Mouse (Mus musculus) neural tube, embryonic 12.5 days (tissue): ENCODE data around the gene Cryba1. TPM values are rescaled to one million over a fixed set of nuclear protein-coding genes. Genes with fewer than 3 reads are reported as not detected.

ENCODE experiments used
- ATAC-seq: fragments of 200-750 bp; cut with Nextera tagmentation; 2 replicates; pipeline ENCODE4 v1.8.0; 2017; ENCODE audit warnings: low read depth, mild to moderate bottlenecking, moderate TSS enrichment, moderate library complexity; ENCODE audit not compliant: low FRiP score
- H3K27ac ChIP-seq: fragments of 300-500 bp; sonication (generic); 2 replicates; pipeline ENCODE4 v1.5.1; 2016
- H3K27me3 ChIP-seq: fragments of 300-500 bp; sonication (generic); replicated peaks from 2 replicates; pipeline ENCODE4 v1.6.1; 2016; ENCODE audit warnings: mild to moderate bottlenecking
- H3K36me3 ChIP-seq: fragments of 300-500 bp; sonication (generic); 2 replicates; pipeline ENCODE4 v1.6.1; 2016; ENCODE audit warnings: mild to moderate bottlenecking
- H3K4me1 ChIP-seq: fragments of 300-500 bp; sonication (generic); 2 replicates; pipeline ENCODE4 v1.6.1; 2016
- H3K4me2 ChIP-seq: fragments of 300-500 bp; sonication (generic); replicated peaks from 2 replicates; pipeline ENCODE4 v1.6.1; 2016; ENCODE audit warnings: mild to moderate bottlenecking
- H3K4me3 ChIP-seq: fragments of 300-500 bp; sonication (generic); 2 replicates; pipeline ENCODE4 v1.5.1; 2016
- H3K9ac ChIP-seq: fragments of 300-500 bp; sonication (generic); 2 replicates; pipeline ENCODE4 v1.6.1; 2016; ENCODE audit warnings: mild to moderate bottlenecking
- H3K9me3 ChIP-seq: fragments of 300-500 bp; sonication (generic); 2 replicates; pipeline ENCODE4 v1.6.1; 2016; ENCODE audit warnings: mild to moderate bottlenecking
- WGBS: fragments of 180-500 bp; shearing (Covaris S2); methylation state at CpG from one replicate; pipeline ENCODE4 v1.1.7; 2016; 5-methylcytosine and 5-hydroxymethylcytosine counted together
- polyA plus RNA-seq: library from polyadenylated mRNA; unstranded; fragments of >200 nt; fragmentation: Nextera tagmentation; extraction: Ambion mirVana; gene quantifications from 2 replicates; pipeline ENCODE4 v1.2.1, GENCODE M21; 2016

The Cryba1 gene
- polyA plus RNA-seq, 1 experiment from 2014 or later, result 14.1 TPM

DNA sequence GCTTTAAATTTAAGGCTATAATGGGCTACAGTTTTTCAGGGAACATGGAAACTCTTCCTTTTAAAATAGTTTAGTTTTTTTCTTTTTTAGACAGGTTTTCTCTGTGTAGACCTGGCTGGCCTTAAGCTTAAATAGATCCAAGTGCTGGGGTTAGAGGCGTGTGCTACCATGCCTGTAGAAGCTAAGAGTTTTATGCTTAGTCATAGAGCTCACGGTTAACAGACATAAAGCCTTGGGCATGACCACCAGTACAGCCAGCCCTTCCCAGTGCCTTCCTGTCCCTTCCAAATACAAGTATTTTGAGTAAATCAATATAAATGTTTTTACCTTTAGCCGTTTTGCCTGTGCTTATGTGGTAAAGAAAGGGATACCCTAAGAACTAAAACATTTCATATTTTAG is 19.2 kb downstream of the Cryba1 start:
- no peak overlapping the region for H3K9ac ChIP-seq
- ATAC-seq, result no peak
- no peak overlapping the region for H3K4me2 ChIP-seq
- H3K9me3 ChIP-seq, result no peaks in the 10 kb centered on the region
- 93% methylated on average over 3 of the region's 3 CpGs for WGBS
- no peaks in the 10 kb centered on the region for H3K27me3 ChIP-seq
- H3K36me3 ChIP-seq, result peaks cover 18% of the 10 kb centered on the region
- no peak overlapping the region for H3K4me3 ChIP-seq
- H3K27ac ChIP-seq, result no peak overlapping the region
- no peaks in the 10 kb centered on the region for H3K4me1 ChIP-seq

GRCm38 (mm10) chr11:77697232-77697631 is 27.9 kb downstream of the Cryba1 start:
- 89% methylated on average over 2 of the region's 2 CpGs for WGBS
- ATAC-seq, result no peak
- Histone ChIP-seq H3K9me3 (no peaks in the 10 kb centered on the region), H3K4me3 (no peak overlapping the region), H3K36me3 (peaks cover 48% of the 10 kb centered on the region), H3K9ac (no peak overlapping the region), H3K27me3 (no peaks in the 10 kb centered on the region), H3K4me1 (no peaks in the 10 kb centered on the region), H3K27ac (no peak overlapping the region), H3K4me2 (no peak overlapping the region)

DNA sequence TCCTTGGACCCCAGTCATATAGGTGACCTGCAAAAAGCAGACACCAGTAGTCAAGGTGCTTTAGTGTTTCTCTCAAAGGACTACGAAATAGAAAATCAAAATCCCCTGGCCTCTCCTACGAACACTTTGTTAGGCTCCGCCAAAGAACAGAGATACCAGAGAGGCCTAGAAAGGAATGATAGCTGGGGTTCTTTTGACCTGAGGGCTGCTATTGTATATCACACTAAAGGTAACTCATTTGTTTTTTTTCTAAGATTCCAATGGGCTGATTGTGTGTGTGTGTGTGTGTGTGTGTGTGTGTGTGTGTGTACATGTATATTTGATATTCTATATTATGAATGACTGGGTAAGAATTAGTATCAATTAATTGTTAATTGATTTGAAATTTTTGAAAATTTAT is 32.1 kb downstream of the Cryba1 start:
- no peak for ATAC-seq

GRCm38 (mm10) chr11:77687541-77688131 is 37.4 kb downstream of the Cryba1 start:
- Histone ChIP-seq H3K4me3 (peak overlapping the region; percentile 99), H3K9ac (peak overlapping the region; percentile 97), H3K4me2 (peak overlapping the region; percentile 59), H3K36me3 (peaks cover 20% of the 10 kb centered on the region), H3K9me3 (no peaks in the 10 kb centered on the region), H3K4me1 (peaks cover 6% of the 10 kb centered on the region), H3K27me3 (no peaks in the 10 kb centered on the region), H3K27ac (peak overlapping the region; percentile 85)
- no peak for ATAC-seq
- 1% methylated on average over 27 of the region's 40 CpGs for WGBS

More for the DNA sequence above, 32.1 kb downstream of the Cryba1 start:
- Histone ChIP-seq H3K9ac (no peak overlapping the region), H3K27ac (no peak overlapping the region), H3K4me1 (peaks cover 6% of the 10 kb centered on the region), H3K9me3 (no peaks in the 10 kb centered on the region), H3K27me3 (no peaks in the 10 kb centered on the region), H3K4me2 (no peak overlapping the region), H3K4me3 (no peak overlapping the region), H3K36me3 (peaks cover 51% of the 10 kb centered on the region)
- WGBS, result 96% methylated on average over 3 of the region's 3 CpGs

- under 1% methylated on average over 74 of the region's 76 CpGs for WGBS
- Histone ChIP-seq H3K9ac (peak overlapping the region; percentile 97), H3K4me1 (peaks cover 6% of the 10 kb centered on the region), H3K27me3 (no peaks in the 10 kb centered on the region), H3K9me3 (no peaks in the 10 kb centered on the region), H3K27ac (peak overlapping the region; percentile 85), H3K4me3 (peak overlapping the region; percentile 99), H3K4me2 (peak overlapping the region; percentile 59), H3K36me3 (peaks cover 13% of the 10 kb centered on the region)
- peak; percentile 34; the same call in 1 of the 2 replicates for ATAC-seq
These were observed 38.1 kb downstream of the Cryba1 start for GRCm38 (mm10) chr11:77686841-77687540.

- ATAC-seq, result peak; percentile 63
- Histone ChIP-seq H3K9ac (peak overlapping the region; percentile 97), H3K4me3 (peak overlapping the region; percentile 99), H3K36me3 (peaks cover 7% of the 10 kb centered on the region), H3K4me2 (peak overlapping the region; percentile 59), H3K9me3 (no peaks in the 10 kb centered on the region), H3K4me1 (peaks cover 6% of the 10 kb centered on the region), H3K27me3 (no peaks in the 10 kb centered on the region), H3K27ac (peak overlapping the region; percentile 85)
- under 1% methylated on average over 30 of the region's 30 CpGs for WGBS
These were observed 38.7 kb downstream of the Cryba1 start for GRCm38 (mm10) chr11:77686346-77686840.

DNA sequence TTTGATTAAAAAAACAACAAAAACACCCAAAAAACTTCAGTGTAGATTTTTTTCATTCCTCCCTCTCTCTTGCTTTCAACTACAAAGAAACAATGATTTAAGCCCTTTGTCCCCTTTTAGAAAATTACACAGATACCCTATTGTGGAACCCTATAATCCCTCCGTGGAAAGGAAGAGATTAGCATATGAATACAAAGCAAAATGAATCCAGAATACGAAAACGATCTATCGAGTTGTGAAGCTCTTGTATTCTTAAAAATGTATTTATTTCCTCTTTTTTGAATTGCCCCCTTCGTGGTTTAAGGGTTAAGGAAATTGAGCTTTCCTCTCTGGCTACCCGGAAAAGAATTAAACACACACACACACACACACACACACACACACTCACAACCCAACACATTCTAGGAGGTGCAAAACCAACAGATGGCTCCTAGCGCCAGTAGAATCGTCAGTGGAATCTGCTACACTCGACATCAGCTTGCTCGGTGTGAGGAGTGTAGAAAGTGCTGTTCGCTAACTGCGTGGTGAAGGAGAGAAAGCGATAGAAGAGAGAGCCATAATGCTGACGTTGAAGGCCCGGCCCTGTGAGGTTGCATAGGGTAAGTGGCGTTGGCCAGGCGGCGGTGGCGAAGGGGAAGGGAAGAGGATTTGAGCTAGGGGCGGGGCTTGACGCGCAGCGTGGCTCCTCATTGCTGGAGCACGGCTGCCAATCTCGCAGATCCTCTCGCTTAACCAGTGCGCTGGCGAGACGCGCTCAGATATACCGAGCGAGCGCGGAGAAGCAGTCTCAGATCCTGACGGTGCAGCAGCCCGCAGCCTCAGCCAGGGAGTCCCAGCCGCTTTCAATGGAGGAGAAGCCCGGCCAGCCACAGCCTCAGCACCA is 39.5 kb downstream of the Cryba1 start, which contains the start of gene Nufip2:
Gene Nufip2 (plus strand): TSS at position 773 of the 883 bp plus-strand sequence.
- Histone ChIP-seq H3K4me1 (peaks cover 6% of the 10 kb centered on the region), H3K9ac (peak within 1 kb of the TSS; percentile 97), H3K9me3 (no peaks in the 10 kb centered on the region), H3K4me3 (peak within 1 kb of the TSS; percentile 99), H3K4me2 (peak within 1 kb of the TSS; percentile 59), H3K27ac (peak within 1 kb of the TSS; percentile 85), H3K36me3 (peaks cover 1% of the 10 kb centered on the region; the same call in 1 of the 2 replicates), H3K27me3 (no peaks in the 10 kb centered on the region)
- peak; percentile 96 for ATAC-seq
- under 1% methylated on average over 38 of the region's 38 CpGs for WGBS

DNA sequence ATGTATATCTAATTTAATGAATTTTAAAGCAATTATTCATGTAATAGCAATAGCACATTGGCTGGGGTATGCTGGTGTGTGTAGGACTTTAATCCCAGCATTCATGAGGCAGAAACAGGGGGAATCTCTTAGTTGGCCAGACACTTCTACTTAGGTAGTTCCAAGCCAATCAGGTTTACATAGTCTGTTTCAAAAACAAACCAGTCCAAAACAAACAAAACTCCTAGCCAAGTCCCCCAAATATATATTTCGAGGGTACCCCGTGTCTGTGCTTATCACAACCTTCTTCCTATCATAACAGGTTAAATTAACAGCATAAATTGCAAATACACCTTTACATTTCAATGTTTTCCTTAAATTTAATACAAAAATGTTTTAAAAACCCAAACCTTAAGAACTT is 40.2 kb downstream of the Cryba1 start:
- H3K4me2 ChIP-seq, result 0 out of 2 replicates have a peak overlapping the region, but pooled peaks have one; percentile 2
- ATAC-seq, result no peak
- H3K27ac ChIP-seq, result no peak overlapping the region
- H3K4me1 ChIP-seq, result peaks cover 6% of the 10 kb centered on the region
- H3K36me3 ChIP-seq, result no peaks in the 10 kb centered on the region
- H3K27me3 ChIP-seq, result no peaks in the 10 kb centered on the region
- no peaks in the 10 kb centered on the region for H3K9me3 ChIP-seq
- H3K9ac ChIP-seq, result no peak overlapping the region
- WGBS, result 83% methylated on average over 2 of the region's 2 CpGs
- H3K4me3 ChIP-seq, result no peak overlapping the region

GRCm38 (mm10) chr11:77680018-77680417 is 45.1 kb downstream of the Cryba1 start:
- H3K9me3 ChIP-seq, result no peaks in the 10 kb centered on the region
- ATAC-seq, result no peak
- WGBS, result 6% methylated on average over 2 of the region's 2 CpGs
- H3K36me3 ChIP-seq, result no peaks in the 10 kb centered on the region
- H3K4me3 ChIP-seq, result no peak overlapping the region
- no peak overlapping the region for H3K4me2 ChIP-seq
- no peaks in the 10 kb centered on the region for H3K27me3 ChIP-seq
- H3K27ac ChIP-seq, result no peak overlapping the region
- H3K4me1 ChIP-seq, result no peaks in the 10 kb centered on the region
- H3K9ac ChIP-seq, result no peak overlapping the region

- H3K27me3 ChIP-seq, result no peaks in the 10 kb centered on the region
- H3K9me3 ChIP-seq, result no peaks in the 10 kb centered on the region
- no peak overlapping the region for H3K9ac ChIP-seq
- H3K27ac ChIP-seq, result no peak overlapping the region
- H3K4me2 ChIP-seq, result no peak overlapping the region
- 64% methylated on average over 4 of the region's 4 CpGs for WGBS
- ATAC-seq, result no peak
- no peak overlapping the region for H3K4me3 ChIP-seq
- no peaks in the 10 kb centered on the region for H3K4me1 ChIP-seq
- no peaks in the 10 kb centered on the region for H3K36me3 ChIP-seq
These were observed 51.6 kb downstream of the Cryba1 start for GRCm38 (mm10) chr11:77673428-77673991.

DNA sequence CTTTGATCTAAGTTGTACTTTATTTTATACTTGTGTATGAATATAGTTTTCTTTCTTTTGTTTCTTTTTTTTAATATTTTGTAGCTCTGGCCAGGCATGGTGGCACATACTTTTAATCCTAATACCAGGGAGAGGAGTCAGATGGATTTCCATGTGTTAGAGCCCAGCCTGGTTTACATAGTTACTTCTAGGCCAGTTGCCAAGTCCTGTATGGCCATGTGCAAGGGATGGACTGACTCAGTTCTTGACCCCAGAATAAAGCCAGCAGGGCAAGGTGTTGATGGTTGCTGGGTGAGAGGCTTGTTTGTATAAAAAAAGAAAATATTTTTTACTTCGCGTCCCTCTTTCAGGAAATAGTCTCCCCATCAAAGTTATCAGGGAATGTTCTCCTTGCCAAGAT is 52.3 kb downstream of the Cryba1 start:
- Histone ChIP-seq H3K27ac (no peak overlapping the region), H3K9ac (no peak overlapping the region), H3K27me3 (no peaks in the 10 kb centered on the region), H3K36me3 (no peaks in the 10 kb centered on the region), H3K4me3 (no peak overlapping the region), H3K4me1 (no peaks in the 10 kb centered on the region), H3K4me2 (no peak overlapping the region), H3K9me3 (no peaks in the 10 kb centered on the region)
- 96% methylated on average over 2 of the region's 2 CpGs for WGBS
- ATAC-seq, result no peak
